ENCODE assay signal across 7 mouse cellular contexts in the genomic region with DNA sequence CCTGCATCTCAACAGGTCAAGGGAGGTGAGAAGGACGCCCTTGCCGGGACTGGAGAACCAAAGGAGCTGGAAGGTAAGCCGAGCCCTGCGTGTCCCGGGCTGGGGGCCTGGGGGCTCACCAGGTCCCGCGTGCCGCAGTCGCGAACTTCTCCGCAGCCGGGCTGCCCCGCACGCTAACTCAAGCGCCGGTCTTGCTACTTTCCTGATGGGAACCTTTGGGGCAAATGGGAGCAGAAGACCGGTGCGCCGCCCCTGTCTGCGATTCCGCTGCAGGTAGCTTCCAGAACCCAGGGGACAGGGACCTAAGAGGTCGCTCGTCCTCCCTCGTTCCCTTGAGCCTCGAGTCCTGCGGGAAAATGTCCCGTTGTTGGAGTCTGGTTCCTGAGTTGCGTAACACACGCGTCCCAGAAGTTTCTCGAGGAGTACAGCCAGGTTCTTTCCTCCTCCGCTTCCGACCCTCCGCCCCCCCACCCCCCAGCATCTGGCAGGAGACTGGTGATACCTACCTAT. TPM values are rescaled to one million over a fixed set of nuclear protein-coding genes. Genes with fewer than 3 reads are reported as not detected.
DNase-seq lines count a peak whose midpoint lies in the region; ATAC-seq and TF ChIP-seq lines count a peak whose summit lies in the region.

No protein-coding gene starts in this region.

- intact Hi-C loops in left cerebral cortex, postnatal 36 days (cut with DNase I), result no loop called here

- peaks cover 5% of the 10 kb centered on the region for H3K4me1 ChIP-seq in spleen, adult 2 months (ENCODE audit: control insufficient read depth, insufficient read depth, insufficient read length)
- H3K4me1 ChIP-seq in embryonic facial prominence, embryonic 13.5 days, result peaks cover 24% of the 10 kb centered on the region
- peaks cover 26% of the 10 kb centered on the region for H3K4me1 ChIP-seq in hindbrain, embryonic 10.5 days (replicated peaks)
- peaks cover 24% of the 10 kb centered on the region for H3K4me1 ChIP-seq in liver, embryonic 15.5 days (replicated peaks)
- H3K4me1 ChIP-seq in stomach, embryonic 14.5 days (ENCODE audit: control insufficient read depth, insufficient read depth, low read length), result 0 out of 2 replicates have a peak, but pooled peaks cover 4% of the 10 kb centered on the region

- TF ChIP-seq POLR2A in spleen, adult 2 months (IDR thresholded peaks at IDR 0.05; ENCODE audit: low read depth, low read length), result no peak

- no peak for TF ChIP-seq CTCF in spleen, adult 2 months (IDR thresholded peaks at IDR 0.05; ENCODE audit: extremely low read depth, insufficient read depth, insufficient read length, insufficient replicate concordance)

- peak overlapping the region; percentile 93 for H3K4me3 ChIP-seq in spleen, adult 2 months (ENCODE audit: extremely low read depth, insufficient read depth, insufficient read length)
- peak overlapping the region; percentile 61 for H3K4me3 ChIP-seq in embryonic facial prominence, embryonic 13.5 days
- peak overlapping the region; percentile 77 for H3K4me3 ChIP-seq in hindbrain, embryonic 10.5 days
- peak overlapping the region; percentile 71 for H3K4me3 ChIP-seq in liver, embryonic 15.5 days (replicated peaks)
- H3K4me3 ChIP-seq in stomach, embryonic 14.5 days (ENCODE audit: low read depth, low read length), result peak overlapping the region; percentile 59

- H3K4me2 ChIP-seq in embryonic facial prominence, embryonic 13.5 days, result peak overlapping the region; percentile 99
- peak overlapping the region; percentile 97 for H3K4me2 ChIP-seq in liver, embryonic 15.5 days
- peak overlapping the region; percentile 100 for H3K4me2 ChIP-seq in stomach, embryonic 14.5 days (replicated peaks; ENCODE audit: low read depth, low read length)

- H3K36me3 ChIP-seq in spleen, adult 2 months (ENCODE audit: control insufficient read depth, insufficient read depth, low read length), result no peaks in the 10 kb centered on the region
- H3K36me3 ChIP-seq in embryonic facial prominence, embryonic 13.5 days, result no peaks in the 10 kb centered on the region
- no peaks in the 10 kb centered on the region for H3K36me3 ChIP-seq in hindbrain, embryonic 10.5 days
- H3K36me3 ChIP-seq in liver, embryonic 15.5 days (replicated peaks), result no peaks in the 10 kb centered on the region
- H3K36me3 ChIP-seq in stomach, embryonic 14.5 days (ENCODE audit: control insufficient read depth, insufficient read depth, low read length), result no peaks in the 10 kb centered on the region

- WGBS in spleen, adult 2 months, result under 1% methylated on average over 33 of the region's 34 CpGs
- WGBS in embryonic facial prominence, embryonic 13.5 days, result under 1% methylated on average over 34 of the region's 34 CpGs
- 0% methylated on average over 34 of the region's 34 CpGs for WGBS in hindbrain, embryonic 10.5 days
- WGBS in liver, embryonic 15.5 days (ENCODE audit: insufficient replicate concordance), result under 1% methylated on average over 34 of the region's 34 CpGs
- under 1% methylated on average over 34 of the region's 34 CpGs for WGBS in stomach, embryonic 14.5 days

- ATAC-seq in embryonic facial prominence, embryonic 13.5 days (ENCODE audit: insufficient number of reproducible peaks, insufficient read depth, low FRiP score, low TSS enrichment, low read depth), result no peak
- peak; percentile 29; the same call in 1 of the 2 replicates for ATAC-seq in liver, embryonic 15.5 days (ENCODE audit: insufficient read depth)
- ATAC-seq in stomach, embryonic 14.5 days (ENCODE audit: insufficient number of reproducible peaks, insufficient read depth, low FRiP score, low read depth), result 0 out of 2 replicates have a peak, but pooled peaks have one; percentile 21

- no peaks in the 10 kb centered on the region for H3K27me3 ChIP-seq in spleen, adult 2 months (ENCODE audit: control insufficient read depth, insufficient read depth, low read length)
- peaks cover 25% of the 10 kb centered on the region for H3K27me3 ChIP-seq in embryonic facial prominence, embryonic 13.5 days
- H3K27me3 ChIP-seq in hindbrain, embryonic 10.5 days (ENCODE audit: insufficient read depth, poor library complexity, severe bottlenecking), result peaks cover 43% of the 10 kb centered on the region
- peaks cover 66% of the 10 kb centered on the region for H3K27me3 ChIP-seq in liver, embryonic 15.5 days
- peaks cover 7% of the 10 kb centered on the region; the same call in 1 of the 2 replicates for H3K27me3 ChIP-seq in stomach, embryonic 14.5 days (ENCODE audit: control insufficient read depth, insufficient read depth, low read length)

- no peaks in the 10 kb centered on the region for H3K9me3 ChIP-seq in embryonic facial prominence, embryonic 13.5 days
- no peaks in the 10 kb centered on the region for H3K9me3 ChIP-seq in hindbrain, embryonic 10.5 days
- no peaks in the 10 kb centered on the region for H3K9me3 ChIP-seq in liver, embryonic 15.5 days (replicated peaks)
- no peaks in the 10 kb centered on the region for H3K9me3 ChIP-seq in stomach, embryonic 14.5 days (ENCODE audit: control insufficient read depth, low read depth, low read length)

- DNase-seq in spleen, adult 2 months (ENCODE audit: low read depth in 1 of 2, low spot score in 2 of 2), result no peak
- no peak for DNase-seq in spleen, postnatal 4 days (ENCODE audit: low spot score in 2 of 2)
- DNase-seq in hindbrain, embryonic 10.5 days (ENCODE audit: low spot score), result no peak
- DNase-seq in left cerebral cortex, postnatal 36 days (ENCODE audit: low spot score in 2 of 2), result no peak

- H3K27ac ChIP-seq in spleen, adult 2 months (ENCODE audit: insufficient read depth, low read length), result peak overlapping the region; percentile 82
- H3K27ac ChIP-seq in embryonic facial prominence, embryonic 13.5 days, result no peak overlapping the region
- H3K27ac ChIP-seq in hindbrain, embryonic 10.5 days, result peak overlapping the region; percentile 71; the same call in 1 of the 2 replicates
- 0 out of 2 replicates have a peak overlapping the region, but pooled peaks have one; percentile 29 for H3K27ac ChIP-seq in liver, embryonic 15.5 days (replicated peaks)
- no peak overlapping the region for H3K27ac ChIP-seq in stomach, embryonic 14.5 days (ENCODE audit: low read length)

- peak overlapping the region; percentile 69 for H3K9ac ChIP-seq in embryonic facial prominence, embryonic 13.5 days
- H3K9ac ChIP-seq in liver, embryonic 15.5 days, result peak overlapping the region; percentile 72
- no peak overlapping the region for H3K9ac ChIP-seq in stomach, embryonic 14.5 days (replicated peaks; ENCODE audit: low read depth, low read length)

RNA-seq across cellular contexts. Expression of a gene that starts 0.4 kb away (rescaled TPM):
- 15.2 and 16.2 TPM in 2 replicates for polyA plus RNA-seq in spleen, adult 2 months (2012; rRNA removed)
- 5.2 and 5.5 TPM in 2 replicates for polyA plus RNA-seq in embryonic facial prominence, embryonic 13.5 days (2015; fragmentation: Nextera tagmentation; extraction: Ambion mirVana)
- 5.7 and 6.5 TPM in 2 replicates for polyA plus RNA-seq in hindbrain, embryonic 10.5 days (2016; fragmentation: Nextera tagmentation; extraction: Ambion mirVana)
- polyA plus RNA-seq in liver, embryonic 15.5 days (2015; fragmentation: Nextera tagmentation; extraction: Ambion mirVana), result 14.3 and 17.9 TPM in 2 replicates
- polyA plus RNA-seq in stomach, embryonic 14.5 days (2014; fragmentation: Nextera tagmentation; extraction: Ambion mirVana), result 5.9 and 6.8 TPM in 2 replicates
- 10 to 100 TPM; 10.9 to 13.5 TPM for total RNA-seq in left cerebral cortex, postnatal 36 days (2021)

RNA-seq across cellular contexts. Expression of a gene that starts 36.8 kb away (rescaled TPM):
- polyA plus RNA-seq in spleen, adult 2 months (2012; rRNA removed), result not detected in 2 replicates
- polyA plus RNA-seq in embryonic facial prominence, embryonic 13.5 days (2015; fragmentation: Nextera tagmentation; extraction: Ambion mirVana), result 0.30 and 0.41 TPM in 2 replicates
- 0.40 and 0.64 TPM in 2 replicates for polyA plus RNA-seq in hindbrain, embryonic 10.5 days (2016; fragmentation: Nextera tagmentation; extraction: Ambion mirVana)
- polyA plus RNA-seq in liver, embryonic 15.5 days (2015; fragmentation: Nextera tagmentation; extraction: Ambion mirVana), result not detected in 2 replicates
- 0.26 TPM in 1 of 2 replicates, not detected in the other for polyA plus RNA-seq in stomach, embryonic 14.5 days (2014; fragmentation: Nextera tagmentation; extraction: Ambion mirVana)
- not detected for total RNA-seq in left cerebral cortex, postnatal 36 days (2021)

Comparison
In these comparisons a context has a peak if more than half of its experiments do, and no peak if none do; other contexts are left out.
1. H3K27ac ChIP-seq: peak in spleen, adult 2 months (single experiment), hindbrain, embryonic 10.5 days (single experiment) and liver, embryonic 15.5 days (single experiment); none in embryonic facial prominence, embryonic 13.5 days (single experiment) and stomach, embryonic 14.5 days (single experiment).
2. Peak in every context shown above with its lines, with median percentiles within 50 percentile points of each other: H3K4me3 ChIP-seq and H3K4me2 ChIP-seq.